Mouse (Mus musculus): ENCODE results near the gene Gm16253.

Gm16253 gene

GRCm38 (mm10) chr3:96556651-96557635, 19.8 kb upstream of the Gm16253 start:
- peak; percentile 63 for DNase-seq (ENCODE audit: low read depth, low spot score)

GRCm38 (mm10) chr3:96557694-96558093, 19.1 kb upstream of the Gm16253 start, which contains the start of gene Txnip:
TSS of gene Txnip (plus strand) at chr3:96557957.
- DNase-seq (ENCODE audit: low read depth, low spot score) = peak; percentile 100

GRCm38 (mm10) chr3:96558159-96558558, 18.6 kb upstream of the Gm16253 start:
- DNase-seq (ENCODE audit: low read depth, low spot score) = no peak

- DNase-seq (ENCODE audit: low read depth, low spot score) = peak; percentile 60
These were observed 18.1 kb upstream of the Gm16253 start for GRCm38 (mm10) chr3:96558668-96559196.

GRCm38 (mm10) chr3:96559398-96559910, 17.3 kb upstream of the Gm16253 start:
- peak; percentile 72 for DNase-seq (ENCODE audit: low read depth, low spot score)

- peak; percentile 55 for DNase-seq (ENCODE audit: low read depth, low spot score)
These were observed 16.6 kb upstream of the Gm16253 start for GRCm38 (mm10) chr3:96559911-96560850.

- DNase-seq (ENCODE audit: low read depth, low spot score) = peak; percentile 20
These were observed 15.7 kb upstream of the Gm16253 start for GRCm38 (mm10) chr3:96560881-96561668.

- peak; percentile 62 for DNase-seq (ENCODE audit: low read depth, low spot score)
These were observed 14.7 kb upstream of the Gm16253 start for GRCm38 (mm10) chr3:96561946-96562681.

- peak; percentile 50 for DNase-seq (ENCODE audit: low read depth, low spot score)
These were observed 13.5 kb upstream of the Gm16253 start for GRCm38 (mm10) chr3:96563267-96563666.

GRCm38 (mm10) chr3:96563911-96564632, 12.7 kb upstream of the Gm16253 start:
- no peak for DNase-seq (ENCODE audit: low read depth, low spot score)

GRCm38 (mm10) chr3:96564633-96565032, 12.2 kb upstream of the Gm16253 start:
- DNase-seq (ENCODE audit: low read depth, low spot score) = peak; percentile 73

- DNase-seq (ENCODE audit: low read depth, low spot score) = no peak
These were observed 11.7 kb upstream of the Gm16253 start for GRCm38 (mm10) chr3:96565105-96565504.

- DNase-seq (ENCODE audit: low read depth, low spot score) = peak; percentile 55
These were observed 9.9 kb upstream of the Gm16253 start for GRCm38 (mm10) chr3:96566661-96567450.

GRCm38 (mm10) chr3:96568605-96569004, 8.2 kb upstream of the Gm16253 start:
- DNase-seq (ENCODE audit: low read depth, low spot score) = no peak

GRCm38 (mm10) chr3:96569506-96569905, 7.3 kb upstream of the Gm16253 start:
- DNase-seq (ENCODE audit: low read depth, low spot score) = no peak

GRCm38 (mm10) chr3:96569966-96570605, 6.7 kb upstream of the Gm16253 start:
- DNase-seq (ENCODE audit: low read depth, low spot score) = no peak

GRCm38 (mm10) chr3:96570643-96571042, 6.1 kb upstream of the Gm16253 start:
- DNase-seq (ENCODE audit: low read depth, low spot score) = no peak

- no peak for DNase-seq (ENCODE audit: low read depth, low spot score)
These were observed 5.4 kb upstream of the Gm16253 start for GRCm38 (mm10) chr3:96571336-96571735.
